7 mouse cellular contexts compared by ENCODE assay signal in the genomic region with DNA sequence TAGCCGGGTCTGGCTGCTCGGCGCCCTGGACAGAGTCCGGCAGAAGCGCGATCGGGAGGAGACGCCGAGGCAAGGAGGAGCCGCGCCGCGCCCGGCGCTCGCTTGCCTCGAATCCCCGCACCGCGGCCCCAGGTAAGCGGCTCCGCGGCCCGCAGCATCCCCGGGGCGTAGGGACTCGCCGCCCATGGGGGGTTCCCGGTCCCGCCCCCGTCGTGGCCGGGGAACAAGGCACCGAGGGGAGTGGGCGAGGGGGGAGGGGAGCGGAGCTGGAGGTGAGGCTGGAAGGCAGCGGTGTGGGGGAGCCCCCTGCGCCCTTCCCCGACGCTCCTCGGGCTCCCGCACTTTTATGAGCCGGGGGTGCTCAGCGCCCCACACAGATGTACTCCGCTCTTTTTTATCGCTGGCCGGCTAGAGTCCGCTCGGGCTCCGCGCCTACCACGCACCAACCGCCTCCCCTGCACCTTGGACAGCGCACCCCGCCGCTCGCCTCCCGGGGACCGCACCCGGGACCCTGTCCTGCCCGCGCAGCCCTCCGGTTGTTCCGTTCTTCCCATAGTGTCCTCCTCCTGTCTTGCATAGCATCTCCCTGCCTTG. TPM values are rescaled to one million over a fixed set of nuclear protein-coding genes. Genes with fewer than 3 reads are reported as not detected.
A peak's percentile ranks its signal among the peaks of the same experiment; 100 is the strongest.
DNase-seq lines count a peak whose midpoint lies in the region; ATAC-seq lines count a peak whose summit lies in the region.

No protein-coding gene starts in this region.

- peaks cover 19% of the 10 kb centered on the region for H3K4me1 ChIP-seq in megakaryocyte, embryonic 14.5 days
- 0 out of 2 replicates have a peak, but pooled peaks cover 1% of the 10 kb centered on the region for H3K4me1 ChIP-seq in forebrain, embryonic 11.5 days (replicated peaks; ENCODE audit: control insufficient read depth, insufficient read depth, low read length)
- H3K4me1 ChIP-seq in midbrain, embryonic 15.5 days: peaks cover 50% of the 10 kb centered on the region

- ATAC-seq in megakaryocyte, adult 5-6 weeks (ENCODE audit: poor library complexity, severe bottlenecking): no peak
- peak; percentile 57 for ATAC-seq in forebrain, embryonic 11.5 days (replicated peaks; ENCODE audit: low FRiP score)
- peak; percentile 60 for ATAC-seq in midbrain, embryonic 15.5 days (replicated peaks)

- H3K9ac ChIP-seq in forebrain, embryonic 11.5 days (ENCODE audit: low read length): peak overlapping the region; percentile 84
- H3K9ac ChIP-seq in midbrain, embryonic 15.5 days: peak overlapping the region; percentile 88

- peak overlapping the region; percentile 86 for H3K4me3 ChIP-seq in megakaryocyte, embryonic 14.5 days (replicated peaks)
- H3K4me3 ChIP-seq in forebrain, embryonic 11.5 days (ENCODE audit: low read depth, low read length): peak overlapping the region; percentile 85
- peak overlapping the region; percentile 76 for H3K4me3 ChIP-seq in midbrain, embryonic 15.5 days

- H3K4me2 ChIP-seq in forebrain, embryonic 11.5 days (ENCODE audit: low read depth, low read length, severe bottlenecking): peak overlapping the region; percentile 97
- H3K4me2 ChIP-seq in midbrain, embryonic 15.5 days: peak overlapping the region; percentile 76

- DNase-seq in adrenal gland, postnatal 14 days: peak; percentile 46
- peak; percentile 72 for DNase-seq in forebrain, embryonic 11.5 days (ENCODE audit: low spot score)
- peak; percentile 46 for DNase-seq in kidney, postnatal 10 days
- DNase-seq in left cerebral cortex, adult 9 months (ENCODE audit: low spot score in 2 of 2): no peak

- H3K9me3 ChIP-seq in megakaryocyte, embryonic 14.5 days: no peaks in the 10 kb centered on the region; the same call in 1 of the 2 replicates
- no peaks in the 10 kb centered on the region for H3K9me3 ChIP-seq in forebrain, embryonic 11.5 days (ENCODE audit: control insufficient read depth, low read length)
- H3K9me3 ChIP-seq in midbrain, embryonic 15.5 days: no peaks in the 10 kb centered on the region

- WGBS in forebrain, embryonic 11.5 days: under 1% methylated on average over 53 of the region's 64 CpGs
- 0% methylated on average over 59 of the region's 64 CpGs for WGBS in midbrain, embryonic 15.5 days

- H3K36me3 ChIP-seq in megakaryocyte, embryonic 14.5 days (replicated peaks; ENCODE audit: low read length): no peaks in the 10 kb centered on the region
- H3K36me3 ChIP-seq in forebrain, embryonic 11.5 days (ENCODE audit: control insufficient read depth, insufficient read depth, low read length): no peaks in the 10 kb centered on the region
- H3K36me3 ChIP-seq in midbrain, embryonic 15.5 days (replicated peaks): no peaks in the 10 kb centered on the region

- H3K27ac ChIP-seq in forebrain, embryonic 11.5 days (ENCODE audit: low read depth, low read length): peak overlapping the region; percentile 71
- peak overlapping the region; percentile 90 for H3K27ac ChIP-seq in midbrain, embryonic 15.5 days

- peaks cover 66% of the 10 kb centered on the region for H3K27me3 ChIP-seq in megakaryocyte, embryonic 14.5 days (replicated peaks)
- no peaks in the 10 kb centered on the region for H3K27me3 ChIP-seq in forebrain, embryonic 11.5 days (ENCODE audit: control insufficient read depth, insufficient read depth, low read length)
- H3K27me3 ChIP-seq in midbrain, embryonic 15.5 days (replicated peaks): no peaks in the 10 kb centered on the region

RNA-seq across cellular contexts. Expression of a gene that starts 0.4 kb away (rescaled TPM):
- 0.13 TPM in 1 of 2 replicates, not detected in the other for polyA plus RNA-seq in megakaryocyte, embryonic 14.5 days (2012; ENCODE audit: insufficient read depth, low replicate concordance)
- not detected in 2 replicates for total RNA-seq in megakaryocyte, adult 5-6 weeks (2015)
- 0.41 TPM in 1 of 2 replicates, not detected in the other for total RNA-seq in megakaryocyte, adult 5-6 weeks (2017)
- 6.1 and 6.7 TPM in 2 replicates for total RNA-seq in adrenal gland, postnatal 14 days (2021)
- polyA plus RNA-seq in forebrain, embryonic 11.5 days (2014; fragmentation: Nextera tagmentation; extraction: Ambion mirVana): 22.6 and 23.4 TPM in 2 replicates
- polyA plus RNA-seq in midbrain, embryonic 15.5 days (2015; fragmentation: Nextera tagmentation; extraction: Ambion mirVana): 47.6 and 49.4 TPM in 2 replicates

Comparison
In these comparisons a context has a peak if more than half of its experiments do, and no peak if none do; other contexts are left out.
1. DNase-seq: peak in adrenal gland, postnatal 14 days (single experiment), forebrain, embryonic 11.5 days (single experiment) and kidney, postnatal 10 days (single experiment); none in left cerebral cortex, adult 9 months (0 of 2).
2. RNA of a gene that starts 0.4 kb away (polyA plus RNA-seq): 47.6 to 49.4 TPM in midbrain, embryonic 15.5 days and 22.6 to 23.4 TPM in forebrain, embryonic 11.5 days; 0.13 TPM in megakaryocyte, embryonic 14.5 days; every median in the first group is over 10 times any median in the second.
3. Peak in every context shown above with its lines, with median percentiles within 50 percentile points of each other: H3K4me3 ChIP-seq.